ENCODE assay signal across 11 mouse cellular contexts in genomic region chr2:146302094-146302699, GRCm38 (mm10).
DNase-seq lines count a peak whose midpoint lies in the region; ATAC-seq lines count a peak whose summit lies in the region.
"Had no signal": no experiment of that assay in that cellular context is flagged by ENCODE, and none has a peak within 500 bp of the region (broad histone marks: within the 10 kb centered on the region; RNA-seq: fewer than 3 reads in every experiment).

No protein-coding gene starts in this region.

- no peak overlapping the region for H3K9ac ChIP-seq in hindbrain, embryonic 16.5 days (ENCODE audit: low read depth, low read length)
- H3K9ac ChIP-seq in neural tube, embryonic 15.5 days (replicated peaks): no peak overlapping the region
- H3K9ac ChIP-seq: heart, embryonic 12.5 days; lung, embryonic 15.5 days had no signal

- H3K9me3 ChIP-seq in forebrain, embryonic 10.5 days: no peaks in the 10 kb centered on the region
- H3K9me3 ChIP-seq in hindbrain, embryonic 16.5 days (ENCODE audit: control insufficient read depth, low read length): no peaks in the 10 kb centered on the region
- no peaks in the 10 kb centered on the region for H3K9me3 ChIP-seq in neural tube, embryonic 15.5 days (replicated peaks)
- H3K9me3 ChIP-seq: heart, embryonic 12.5 days; lung, embryonic 15.5 days had no signal

- ATAC-seq in hindbrain, embryonic 16.5 days: peak; percentile 70
- ATAC-seq in neural tube, embryonic 15.5 days (ENCODE audit: low FRiP score): peak; percentile 41; the same call in 1 of the 2 replicates

- intact Hi-C loops in left cerebral cortex, postnatal 10 days (cut with DNase I): no loop called here

- peaks cover 10% of the 10 kb centered on the region for H3K36me3 ChIP-seq in forebrain, embryonic 10.5 days (replicated peaks)
- H3K36me3 ChIP-seq in hindbrain, embryonic 16.5 days (ENCODE audit: control insufficient read depth, insufficient read depth, low read length): no peaks in the 10 kb centered on the region
- H3K36me3 ChIP-seq in neural tube, embryonic 15.5 days: no peaks in the 10 kb centered on the region
- H3K36me3 ChIP-seq: heart, embryonic 12.5 days; lung, embryonic 15.5 days had no signal

- H3K4me1 ChIP-seq in forebrain, embryonic 10.5 days: peaks cover 59% of the 10 kb centered on the region
- H3K4me1 ChIP-seq in hindbrain, embryonic 16.5 days (ENCODE audit: control insufficient read depth, insufficient read depth, low read depth, low read length): peaks cover 7% of the 10 kb centered on the region
- peaks cover 6% of the 10 kb centered on the region; the same call in 1 of the 2 replicates for H3K4me1 ChIP-seq in neural tube, embryonic 15.5 days
- H3K4me1 ChIP-seq: lung, embryonic 15.5 days had no signal

- no peaks in the 10 kb centered on the region for H3K27me3 ChIP-seq in forebrain, embryonic 10.5 days (ENCODE audit: poor library complexity, severe bottlenecking)
- no peaks in the 10 kb centered on the region for H3K27me3 ChIP-seq in hindbrain, embryonic 16.5 days (replicated peaks; ENCODE audit: control insufficient read depth, insufficient read depth, low read length)
- no peaks in the 10 kb centered on the region for H3K27me3 ChIP-seq in neural tube, embryonic 15.5 days (replicated peaks)
- H3K27me3 ChIP-seq: heart, embryonic 12.5 days; lung, embryonic 15.5 days had no signal

- peak; percentile 59 for DNase-seq in WW6 (ENCODE audit: low read depth, low spot score)
- peak; percentile 71 for DNase-seq in forebrain, embryonic 10.5 days (ENCODE audit: extremely low spot score, low spot score)
- DNase-seq in kidney, postnatal 14 days: no peak
- DNase-seq in left cerebral cortex, postnatal 10 days (ENCODE audit: extremely low spot score in 1 of 2, low spot score in 2 of 2): no peak
- DNase-seq in thymus, postnatal 4 days: no peak
- DNase-seq: adrenal gland, postnatal 10 days; cerebellum, postnatal 25 days had no signal

- H3K4me2 ChIP-seq in hindbrain, embryonic 16.5 days (ENCODE audit: low read length): no peak overlapping the region
- H3K4me2 ChIP-seq in neural tube, embryonic 15.5 days: no peak overlapping the region
- H3K4me2 ChIP-seq: heart, embryonic 12.5 days; lung, embryonic 15.5 days had no signal

- WGBS in forebrain, embryonic 10.5 days: 5% methylated on average over 9 of the region's 9 CpGs
- WGBS in hindbrain, embryonic 16.5 days: 12% methylated on average over 9 of the region's 9 CpGs
- 15% methylated on average over 9 of the region's 9 CpGs for WGBS in neural tube, embryonic 15.5 days

- peak overlapping the region; percentile 13; the same call in 1 of the 2 replicates for H3K4me3 ChIP-seq in forebrain, embryonic 10.5 days
- H3K4me3 ChIP-seq in hindbrain, embryonic 16.5 days (ENCODE audit: low read length): no peak overlapping the region
- H3K4me3 ChIP-seq in neural tube, embryonic 15.5 days (replicated peaks): no peak overlapping the region
- H3K4me3 ChIP-seq: heart, embryonic 12.5 days; lung, embryonic 15.5 days had no signal

- H3K27ac ChIP-seq in forebrain, embryonic 10.5 days: peak overlapping the region; percentile 83
- H3K27ac ChIP-seq in hindbrain, embryonic 16.5 days (ENCODE audit: low read depth, low read length): 0 out of 2 replicates have a peak overlapping the region, but pooled peaks have one; percentile 7
- H3K27ac ChIP-seq in neural tube, embryonic 15.5 days (replicated peaks): no peak overlapping the region
- H3K27ac ChIP-seq: lung, embryonic 15.5 days had no signal

Comparison
In these comparisons a context has a peak if more than half of its experiments do, and no peak if none do; other contexts are left out.
1. DNase-seq: peak in WW6 (single experiment) and forebrain, embryonic 10.5 days (single experiment); none in kidney, postnatal 14 days (single experiment), left cerebral cortex, postnatal 10 days (0 of 2) and thymus, postnatal 4 days (single experiment).